Mouse (Mus musculus): ENCODE measurements at regions not wholly inside any gene's neighbourhood (a gene's known extent, or its start where the extent isn't known, plus 50 kb on each side); places are given as distances from the start of the nearest gene placed in this dataset.

DNA sequence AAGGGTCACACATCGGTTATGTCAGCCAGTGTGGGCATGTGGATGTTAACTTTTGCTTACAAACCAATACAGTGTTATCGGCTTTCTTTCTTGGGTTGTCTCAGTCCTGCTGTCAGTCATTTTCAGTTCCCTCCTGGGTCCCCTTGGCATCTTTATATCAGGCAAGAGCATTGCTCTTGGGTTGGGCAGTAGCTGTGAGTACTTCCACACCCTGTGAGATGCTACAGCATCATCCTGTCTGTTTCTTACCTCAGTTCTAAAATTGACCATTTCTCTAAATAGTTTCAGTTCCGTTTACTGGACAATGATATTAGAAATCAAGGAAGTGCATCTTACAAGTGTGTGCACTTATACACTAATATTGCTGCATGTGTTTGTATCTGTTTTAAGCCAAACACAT is 104.9 kb upstream of the Sgk1 start:
- Histone ChIP-seq H3K27ac (replicated peaks in 1 of 2; ENCODE audit: control insufficient read depth in 1 of 2, insufficient read depth in 1 of 2, low read depth in 2 of 2, low read length in 2 of 2) (no peak overlapping the region), H3K9me3 (ENCODE audit: control insufficient read depth, low read length) (no peaks in the 10 kb centered on the region), H3K27me3 (ENCODE audit: control insufficient read depth, insufficient read depth, low read length) (no peaks in the 10 kb centered on the region), H3K4me2 (ENCODE audit: low read length) (no peak overlapping the region), H3K4me1 (ENCODE audit: control insufficient read depth in 2 of 2, insufficient read depth in 2 of 2, low read length in 2 of 2) (0 out of 4 replicates have a peak, but pooled peaks cover 0 to 3% of the 10 kb centered on the region in 2 experiments), H3K4me3 (ENCODE audit: control insufficient read depth in 1 of 2, insufficient read depth in 1 of 2, low read depth in 1 of 2, low read length in 2 of 2) (no peak overlapping the region), H3K36me3 (ENCODE audit: control insufficient read depth, insufficient read depth, low read length) (no peaks in the 10 kb centered on the region), H3K9ac (ENCODE audit: low read length) (no peak overlapping the region)
- no peak for ATAC-seq (ENCODE audit: insufficient number of reproducible peaks, insufficient read depth, low FRiP score, low read depth)
- 78% methylated on average over 3 of the region's 3 CpGs for WGBS

DNA sequence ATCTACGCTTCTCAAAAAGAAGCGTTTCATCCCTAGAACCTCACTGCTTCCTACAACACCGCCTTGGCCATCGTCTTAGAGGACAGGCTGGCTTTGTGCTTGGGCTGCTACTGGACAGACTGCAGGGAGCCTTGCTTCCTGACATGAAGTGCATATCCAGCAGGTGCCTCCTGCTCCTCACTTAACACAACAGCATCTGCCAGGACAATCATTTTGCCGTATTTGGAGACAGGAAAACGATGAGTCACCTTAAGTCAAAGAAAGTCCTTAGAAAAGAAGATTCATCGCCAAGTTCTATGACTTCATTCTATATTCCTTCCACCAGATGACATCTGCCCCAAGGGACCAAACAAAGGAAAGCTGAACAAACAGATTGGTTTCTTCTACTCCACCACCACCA is 98.5 kb upstream of the Sgk1 start:
- Histone ChIP-seq H3K9ac (ENCODE audit: low read length) (no peak overlapping the region), H3K27ac (replicated peaks in 1 of 2; ENCODE audit: control insufficient read depth in 1 of 2, insufficient read depth in 1 of 2, low read depth in 2 of 2, low read length in 2 of 2) (no peak overlapping the region), H3K4me2 (ENCODE audit: low read length) (no peak overlapping the region), H3K4me1 (ENCODE audit: control insufficient read depth in 2 of 2, insufficient read depth in 2 of 2, low read length in 2 of 2) (0 out of 4 replicates have a peak, but pooled peaks cover 0 to 3% of the 10 kb centered on the region in 2 experiments), H3K9me3 (ENCODE audit: control insufficient read depth, low read length) (no peaks in the 10 kb centered on the region), H3K4me3 (ENCODE audit: control insufficient read depth in 1 of 2, insufficient read depth in 1 of 2, low read depth in 1 of 2, low read length in 2 of 2) (no peak overlapping the region), H3K27me3 (ENCODE audit: control insufficient read depth, insufficient read depth, low read length) (no peaks in the 10 kb centered on the region), H3K36me3 (ENCODE audit: control insufficient read depth, insufficient read depth, low read length) (no peaks in the 10 kb centered on the region)
- ATAC-seq (ENCODE audit: insufficient number of reproducible peaks, insufficient read depth, low FRiP score, low read depth): no peak
- WGBS: 78% methylated on average over 7 of the region's 7 CpGs

DNA sequence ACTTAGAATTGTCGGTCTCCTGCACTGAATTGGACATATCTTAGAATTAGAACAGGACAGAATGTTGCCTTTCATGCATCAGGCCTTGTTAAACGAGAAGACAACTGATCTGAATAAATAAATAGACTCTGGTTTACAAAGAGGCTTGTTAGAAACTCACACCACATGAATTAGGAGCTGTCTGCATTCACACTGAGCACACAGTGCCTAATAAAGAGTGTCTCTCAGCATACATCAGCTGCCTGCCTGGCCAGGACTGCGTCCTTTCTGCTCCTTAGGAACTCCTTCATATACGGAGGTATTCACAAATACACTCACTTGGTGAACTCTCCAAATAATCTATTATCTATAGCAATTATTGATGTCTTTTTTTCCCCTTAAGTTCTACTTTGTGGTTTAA is 96.9 kb upstream of the Sgk1 start:
- Histone ChIP-seq H3K27ac (replicated peaks in 1 of 2; ENCODE audit: control insufficient read depth in 1 of 2, insufficient read depth in 1 of 2, low read depth in 2 of 2, low read length in 2 of 2) (no peak overlapping the region), H3K4me3 (ENCODE audit: control insufficient read depth in 1 of 2, insufficient read depth in 1 of 2, low read depth in 1 of 2, low read length in 2 of 2) (no peak overlapping the region), H3K36me3 (ENCODE audit: control insufficient read depth, insufficient read depth, low read length) (no peaks in the 10 kb centered on the region), H3K27me3 (ENCODE audit: control insufficient read depth, insufficient read depth, low read length) (no peaks in the 10 kb centered on the region), H3K4me2 (ENCODE audit: low read length) (no peak overlapping the region), H3K9ac (ENCODE audit: low read length) (no peak overlapping the region), H3K9me3 (ENCODE audit: control insufficient read depth, low read length) (no peaks in the 10 kb centered on the region), H3K4me1 (ENCODE audit: control insufficient read depth in 2 of 2, insufficient read depth in 2 of 2, low read length in 2 of 2) (peaks cover 3 to 5% of the 10 kb centered on the region in 2 experiments; a peak in 2 of 4 replicates)
- WGBS: 83% methylated on average over 4 of the region's 4 CpGs
- ATAC-seq (ENCODE audit: insufficient number of reproducible peaks, insufficient read depth, low FRiP score, low read depth): no peak

DNA sequence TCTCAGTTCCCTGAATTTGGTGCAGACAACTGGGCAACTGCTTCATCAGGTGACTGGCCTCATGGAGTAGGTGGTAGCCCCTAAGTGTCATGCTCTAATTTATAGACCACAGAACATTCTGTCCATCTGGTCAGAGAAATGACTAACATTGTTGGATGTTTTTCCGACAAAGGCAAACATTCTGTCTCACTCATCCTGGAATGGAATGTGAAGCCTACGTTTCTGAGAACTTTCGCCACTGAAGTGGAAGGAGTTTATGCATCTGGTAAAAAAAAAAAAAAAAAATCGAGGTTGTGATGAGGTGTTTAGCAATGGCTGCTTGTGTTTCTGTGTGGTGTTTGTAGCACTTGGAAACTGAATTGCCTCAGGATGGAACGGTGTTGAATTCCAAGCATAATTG is 96.2 kb upstream of the Sgk1 start:
- Histone ChIP-seq H3K27me3 (ENCODE audit: control insufficient read depth, insufficient read depth, low read length) (no peaks in the 10 kb centered on the region), H3K9me3 (ENCODE audit: control insufficient read depth, low read length) (no peaks in the 10 kb centered on the region), H3K36me3 (ENCODE audit: control insufficient read depth, insufficient read depth, low read length) (no peaks in the 10 kb centered on the region), H3K4me3 (ENCODE audit: control insufficient read depth in 1 of 2, insufficient read depth in 1 of 2, low read depth in 1 of 2, low read length in 2 of 2) (no peak overlapping the region), H3K27ac (replicated peaks in 1 of 2; ENCODE audit: control insufficient read depth in 1 of 2, insufficient read depth in 1 of 2, low read depth in 2 of 2, low read length in 2 of 2) (no peak overlapping the region), H3K4me1 (ENCODE audit: control insufficient read depth in 2 of 2, insufficient read depth in 2 of 2, low read length in 2 of 2) (peaks cover under 1 to 7% of the 10 kb centered on the region in 2 experiments; a peak in 2 of 4 replicates), H3K4me2 (ENCODE audit: low read length) (no peak overlapping the region), H3K9ac (ENCODE audit: low read length) (no peak overlapping the region)
- 62% methylated on average over 5 of the region's 5 CpGs for WGBS
- ATAC-seq (ENCODE audit: insufficient number of reproducible peaks, insufficient read depth, low FRiP score, low read depth): no peak

DNA sequence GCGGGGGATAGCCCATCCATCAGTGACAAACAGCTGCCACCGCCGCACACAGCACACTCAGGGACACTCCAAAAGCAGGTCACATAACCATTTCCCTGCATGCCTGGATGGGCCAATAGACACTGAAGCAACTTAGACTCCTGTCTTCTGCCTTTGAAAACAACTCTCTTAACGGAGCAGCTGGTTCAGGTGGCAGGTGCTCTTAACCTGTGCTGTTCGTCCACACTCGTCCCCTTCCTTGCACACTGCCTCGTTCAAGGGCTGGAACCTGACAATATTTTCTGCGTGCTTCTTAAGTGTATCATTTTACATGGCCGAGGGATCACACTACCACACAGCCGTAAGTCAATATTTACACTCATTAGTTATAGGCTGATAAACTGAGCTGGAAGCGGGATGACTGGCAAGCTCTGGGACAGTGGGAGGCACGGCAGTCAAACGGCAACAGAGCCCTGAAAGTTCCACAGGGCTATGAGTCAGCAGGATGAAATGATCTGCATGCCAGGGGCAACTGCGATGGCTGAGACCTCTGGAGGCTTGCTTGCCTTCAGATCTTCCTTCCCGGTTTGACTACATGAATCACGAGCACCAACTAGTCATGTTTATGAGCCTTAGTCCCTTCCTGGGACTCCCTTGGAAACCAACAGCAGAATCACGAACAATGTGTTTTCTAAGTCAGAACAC is 92.0 kb upstream of the Sgk1 start:
- H3K9me3 ChIP-seq (ENCODE audit: control insufficient read depth, low read length): no peaks in the 10 kb centered on the region
- no peak overlapping the region for H3K4me3 ChIP-seq (ENCODE audit: control insufficient read depth in 1 of 2, insufficient read depth in 1 of 2, low read depth in 1 of 2, low read length in 2 of 2)
- H3K27ac ChIP-seq (replicated peaks in 1 of 2; ENCODE audit: control insufficient read depth in 1 of 2, insufficient read depth in 1 of 2, low read depth in 2 of 2, low read length in 2 of 2): no peak overlapping the region
- no peak overlapping the region for H3K4me2 ChIP-seq (ENCODE audit: low read length)
- H3K27me3 ChIP-seq (ENCODE audit: control insufficient read depth, insufficient read depth, low read length): no peaks in the 10 kb centered on the region
- H3K9ac ChIP-seq (ENCODE audit: low read length): no peak overlapping the region
- 42% methylated on average over 17 of the region's 17 CpGs for WGBS
- peaks cover 0 to 7% of the 10 kb centered on the region in 2 experiments; a peak in 2 of 4 replicates for H3K4me1 ChIP-seq (ENCODE audit: control insufficient read depth in 2 of 2, insufficient read depth in 2 of 2, low read length in 2 of 2)
- ATAC-seq (ENCODE audit: insufficient number of reproducible peaks, insufficient read depth, low FRiP score, low read depth): no peak
- H3K36me3 ChIP-seq (ENCODE audit: control insufficient read depth, insufficient read depth, low read length): no peaks in the 10 kb centered on the region

DNA sequence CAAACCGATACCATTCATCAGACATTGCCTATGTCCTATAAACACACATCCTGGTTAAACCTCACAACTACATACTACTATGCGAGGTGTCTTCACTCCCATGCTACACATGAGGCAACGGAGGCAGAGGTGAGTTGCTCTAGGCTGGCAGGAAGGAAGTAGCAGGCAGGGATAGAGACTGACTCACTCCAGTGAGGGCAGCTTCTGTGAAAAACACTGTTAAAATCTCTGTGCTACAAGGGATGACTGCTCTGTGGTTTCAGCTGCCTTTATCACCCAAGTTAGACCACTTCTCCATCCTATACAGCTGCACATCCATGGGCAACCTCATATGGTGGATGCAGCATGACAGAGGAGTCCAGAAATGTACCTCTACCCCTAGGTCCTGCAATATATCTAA is 91.0 kb upstream of the Sgk1 start:
- Histone ChIP-seq H3K4me2 (ENCODE audit: low read length) (no peak overlapping the region), H3K9ac (ENCODE audit: low read length) (no peak overlapping the region), H3K9me3 (ENCODE audit: control insufficient read depth, low read length) (no peaks in the 10 kb centered on the region), H3K27me3 (ENCODE audit: control insufficient read depth, insufficient read depth, low read length) (no peaks in the 10 kb centered on the region), H3K4me3 (ENCODE audit: control insufficient read depth in 1 of 2, insufficient read depth in 1 of 2, low read depth in 1 of 2, low read length in 2 of 2) (no peak overlapping the region), H3K27ac (replicated peaks in 1 of 2; ENCODE audit: control insufficient read depth in 1 of 2, insufficient read depth in 1 of 2, low read depth in 2 of 2, low read length in 2 of 2) (no peak overlapping the region), H3K36me3 (ENCODE audit: control insufficient read depth, insufficient read depth, low read length) (no peaks in the 10 kb centered on the region), H3K4me1 (ENCODE audit: control insufficient read depth in 2 of 2, insufficient read depth in 2 of 2, low read length in 2 of 2) (peaks cover 0 to 7% of the 10 kb centered on the region in 2 experiments; a peak in 2 of 4 replicates)
- WGBS: 82% methylated on average over 3 of the region's 3 CpGs
- no peak for ATAC-seq (ENCODE audit: insufficient number of reproducible peaks, insufficient read depth, low FRiP score, low read depth)

DNA sequence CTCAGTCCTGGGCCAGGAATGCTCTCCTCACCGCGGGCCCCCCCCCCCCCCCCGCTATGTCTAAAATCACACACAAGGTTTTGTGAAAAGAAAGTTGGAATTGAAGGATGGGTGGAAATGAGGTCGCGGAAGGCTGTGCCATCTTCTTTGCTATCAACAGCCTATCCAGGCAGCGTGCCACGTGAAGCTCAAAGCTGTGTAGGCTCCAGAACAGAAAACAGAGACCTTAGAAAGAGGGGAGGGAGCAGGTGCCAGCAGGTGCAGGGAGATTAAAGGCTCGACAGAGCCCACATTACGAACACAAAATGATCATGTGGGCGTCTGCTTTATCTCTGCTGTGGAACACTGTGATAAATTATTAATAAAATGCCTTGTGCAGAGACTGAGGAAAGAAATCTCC is 89.6 kb upstream of the Sgk1 start:
- Histone ChIP-seq H3K27me3 (ENCODE audit: control insufficient read depth, insufficient read depth, low read length) (no peaks in the 10 kb centered on the region), H3K4me3 (ENCODE audit: control insufficient read depth in 1 of 2, insufficient read depth in 1 of 2, low read depth in 1 of 2, low read length in 2 of 2) (no peak overlapping the region), H3K36me3 (ENCODE audit: control insufficient read depth, insufficient read depth, low read length) (no peaks in the 10 kb centered on the region), H3K4me1 (ENCODE audit: control insufficient read depth in 2 of 2, insufficient read depth in 2 of 2, low read length in 2 of 2) (peaks cover 0 to 7% of the 10 kb centered on the region in 2 experiments; a peak in 2 of 4 replicates), H3K27ac (replicated peaks in 1 of 2; ENCODE audit: control insufficient read depth in 1 of 2, insufficient read depth in 1 of 2, low read depth in 2 of 2, low read length in 2 of 2) (no peak overlapping the region), H3K9ac (ENCODE audit: low read length) (no peak overlapping the region), H3K4me2 (ENCODE audit: low read length) (no peak overlapping the region), H3K9me3 (ENCODE audit: control insufficient read depth, low read length) (no peaks in the 10 kb centered on the region)
- no peak for ATAC-seq (ENCODE audit: insufficient number of reproducible peaks, insufficient read depth, low FRiP score, low read depth)
- WGBS: 36% methylated on average over 10 of the region's 10 CpGs

DNA sequence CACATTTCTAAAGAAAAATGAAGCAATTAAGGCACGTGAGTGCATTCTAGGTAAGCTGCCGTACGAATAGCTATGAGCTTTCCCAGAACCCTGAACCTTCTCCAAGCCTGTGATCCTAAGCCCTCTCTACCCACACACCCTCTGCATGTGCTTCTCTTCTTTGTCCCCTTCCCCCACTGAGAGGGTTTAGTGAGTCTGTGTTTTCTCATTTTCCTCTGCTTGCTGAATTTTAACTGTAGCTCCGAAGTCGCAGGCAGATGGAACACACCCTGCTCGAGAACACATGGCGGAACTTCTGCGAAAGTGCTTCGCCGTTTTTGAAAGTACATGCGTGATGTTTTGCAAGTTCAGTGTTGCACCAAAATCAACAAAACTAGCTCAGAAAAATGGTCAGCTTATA is 88.3 kb upstream of the Sgk1 start:
- H3K4me3 ChIP-seq (ENCODE audit: control insufficient read depth in 1 of 2, insufficient read depth in 1 of 2, low read depth in 1 of 2, low read length in 2 of 2): no peak overlapping the region

More for the DNA sequence above, 88.3 kb upstream of the Sgk1 start:
- Histone ChIP-seq H3K9me3 (ENCODE audit: control insufficient read depth, low read length) (no peaks in the 10 kb centered on the region), H3K4me1 (ENCODE audit: control insufficient read depth in 2 of 2, insufficient read depth in 2 of 2, low read length in 2 of 2) (peaks cover 0 to 7% of the 10 kb centered on the region in 2 experiments; a peak in 2 of 4 replicates), H3K27ac (replicated peaks in 1 of 2; ENCODE audit: control insufficient read depth in 1 of 2, insufficient read depth in 1 of 2, low read depth in 2 of 2, low read length in 2 of 2) (no peak overlapping the region), H3K4me2 (ENCODE audit: low read length) (no peak overlapping the region), H3K27me3 (ENCODE audit: control insufficient read depth, insufficient read depth, low read length) (no peaks in the 10 kb centered on the region), H3K36me3 (ENCODE audit: control insufficient read depth, insufficient read depth, low read length) (no peaks in the 10 kb centered on the region), H3K9ac (ENCODE audit: low read length) (no peak overlapping the region)
- no peak for ATAC-seq (ENCODE audit: insufficient number of reproducible peaks, insufficient read depth, low FRiP score, low read depth)
- 83% methylated on average over 11 of the region's 11 CpGs for WGBS
